Mouse (Mus musculus) hindbrain, embryonic 15.5 days (tissue): ENCODE data around the gene Il10. TPM values are rescaled to one million over a fixed set of nuclear protein-coding genes. Genes with fewer than 3 reads are reported as not detected.

ENCODE experiments used
- ATAC-seq: fragments of 200-750 bp; cut with Nextera tagmentation; 2 replicates; pipeline ENCODE4 v1.8.0; 2017; ENCODE audit warnings: low read depth, moderate number of reproducible peaks, moderate TSS enrichment; ENCODE audit not compliant: low FRiP score
- H3K27ac ChIP-seq: fragments of 300-500 bp; sonication (generic); replicated peaks from 2 replicates; pipeline ENCODE4 v1.5.1; 2015; ENCODE audit warnings: mild to moderate bottlenecking, inconsistent platforms
- H3K27me3 ChIP-seq: fragments of 300-500 bp; sonication (generic); 2 replicates; pipeline ENCODE4 v1.6.1; 2015; ENCODE audit warnings: control low read depth, inconsistent platforms
- H3K36me3 ChIP-seq: fragments of 300-500 bp; sonication (generic); 2 replicates; pipeline ENCODE4 v1.6.1; 2015; ENCODE audit warnings: control low read depth, inconsistent platforms
- H3K4me1 ChIP-seq: fragments of 300-500 bp; sonication (generic); replicated peaks from 2 replicates; pipeline ENCODE4 v1.6.1; 2015; ENCODE audit warnings: control low read depth, inconsistent platforms
- H3K4me2 ChIP-seq: fragments of 300-500 bp; sonication (generic); 2 replicates; pipeline ENCODE4 v1.6.1; 2015; ENCODE audit warnings: moderate library complexity, mild to moderate bottlenecking, inconsistent platforms
- H3K4me3 ChIP-seq: fragments of 300-500 bp; sonication (generic); 2 replicates; pipeline ENCODE4 v1.5.1; 2015; ENCODE audit warnings: mild to moderate bottlenecking, inconsistent platforms
- H3K9ac ChIP-seq: fragments of 300-500 bp; sonication (generic); 2 replicates; pipeline ENCODE4 v1.6.1; 2015; ENCODE audit warnings: inconsistent platforms
- H3K9me3 ChIP-seq: fragments of 300-500 bp; sonication (generic); 2 replicates; pipeline ENCODE4 v1.6.1; 2016; ENCODE audit warnings: control low read depth, inconsistent platforms
- WGBS: fragments of 180-500 bp; shearing (Covaris S2); methylation state at CpG from one replicate; pipeline ENCODE4 v1.1.7; 2015; 5-methylcytosine and 5-hydroxymethylcytosine counted together
- polyA plus RNA-seq: library from polyadenylated mRNA; unstranded; fragments of >200 nt; fragmentation: Nextera tagmentation; extraction: Ambion mirVana; gene quantifications from 2 replicates; pipeline ENCODE4 v1.2.1, GENCODE M21; 2015

Il10 gene
- polyA plus RNA-seq, 1 experiment from 2014 or later: not detected

- 93% methylated on average over 3 of the region's 3 CpGs for whole genome bisulfite sequencing
- H3K9ac ChIP-seq: no peak overlapping the region
- ATAC-seq: no peak
- no peaks in the 10 kb centered on the region for H3K27me3 ChIP-seq
- no peaks in the 10 kb centered on the region for H3K4me1 ChIP-seq
- no peak overlapping the region for H3K27ac ChIP-seq
- no peaks in the 10 kb centered on the region for H3K9me3 ChIP-seq
- H3K36me3 ChIP-seq: no peaks in the 10 kb centered on the region
- H3K4me2 ChIP-seq: no peak overlapping the region
- no peak overlapping the region for H3K4me3 ChIP-seq
These were observed 19.3 kb upstream of the Il10 start for GRCm38 (mm10) chr1:131000296-131000695.

GRCm38 (mm10) chr1:131002561-131002960 lies 17.1 kb upstream of the Il10 start:
- H3K9ac ChIP-seq: no peak overlapping the region
- H3K4me1 ChIP-seq: no peaks in the 10 kb centered on the region
- H3K4me2 ChIP-seq: no peak overlapping the region
- H3K27ac ChIP-seq: no peak overlapping the region
- WGBS: 92% methylated on average over 2 of the region's 2 CpGs
- no peaks in the 10 kb centered on the region for H3K36me3 ChIP-seq
- ATAC-seq: no peak
- no peak overlapping the region for H3K4me3 ChIP-seq
- no peaks in the 10 kb centered on the region for H3K9me3 ChIP-seq
- H3K27me3 ChIP-seq: no peaks in the 10 kb centered on the region

GRCm38 (mm10) chr1:131003037-131003922 lies 16.4 kb upstream of the Il10 start:
- Histone ChIP-seq H3K27me3 (no peaks in the 10 kb centered on the region), H3K4me3 (no peak overlapping the region), H3K27ac (no peak overlapping the region), H3K4me1 (no peaks in the 10 kb centered on the region), H3K9ac (no peak overlapping the region), H3K36me3 (no peaks in the 10 kb centered on the region), H3K9me3 (no peaks in the 10 kb centered on the region), H3K4me2 (no peak overlapping the region)
- no peak for ATAC-seq
- 67% methylated on average over 17 of the region's 17 CpGs for WGBS

- Histone ChIP-seq H3K27me3 (no peaks in the 10 kb centered on the region), H3K4me3 (no peak overlapping the region)
- WGBS: 62% methylated on average over 1 of the region's 1 CpGs
These were observed 13.6 kb upstream of the Il10 start for GRCm38 (mm10) chr1:131006069-131006468.

GRCm38 (mm10) chr1:131010201-131011153 lies 9.2 kb upstream of the Il10 start:
- no peak overlapping the region for H3K4me3 ChIP-seq
- H3K9me3 ChIP-seq: no peaks in the 10 kb centered on the region
- no peaks in the 10 kb centered on the region for H3K4me1 ChIP-seq
- H3K9ac ChIP-seq: no peak overlapping the region
- ATAC-seq: no peak
- no peak overlapping the region for H3K4me2 ChIP-seq
- no peaks in the 10 kb centered on the region for H3K36me3 ChIP-seq
- H3K27me3 ChIP-seq: no peaks in the 10 kb centered on the region
- WGBS: 89% methylated on average over 17 of the region's 17 CpGs
- H3K27ac ChIP-seq: no peak overlapping the region

More at GRCm38 (mm10) chr1:131006069-131006468, 13.6 kb upstream of the Il10 start:
- Histone ChIP-seq H3K9me3 (no peaks in the 10 kb centered on the region), H3K4me2 (no peak overlapping the region), H3K27ac (no peak overlapping the region), H3K4me1 (no peaks in the 10 kb centered on the region), H3K9ac (no peak overlapping the region), H3K36me3 (no peaks in the 10 kb centered on the region)
- ATAC-seq: no peak

- 89% methylated on average over 8 of the region's 8 CpGs for WGBS
These were observed 7.2 kb upstream of the Il10 start for GRCm38 (mm10) chr1:131012494-131012893.

GRCm38 (mm10) chr1:131013926-131014325 lies 5.7 kb upstream of the Il10 start:
- no peaks in the 10 kb centered on the region for H3K36me3 ChIP-seq
- H3K27me3 ChIP-seq: no peaks in the 10 kb centered on the region
- no peak overlapping the region for H3K4me2 ChIP-seq
- ATAC-seq: no peak
- H3K4me1 ChIP-seq: no peaks in the 10 kb centered on the region
- H3K4me3 ChIP-seq: no peak overlapping the region
- H3K9me3 ChIP-seq: no peaks in the 10 kb centered on the region
- no peak overlapping the region for H3K9ac ChIP-seq
- WGBS: 93% methylated on average over 5 of the region's 5 CpGs
- no peak overlapping the region for H3K27ac ChIP-seq

More at GRCm38 (mm10) chr1:131012494-131012893, 7.2 kb upstream of the Il10 start:
- Histone ChIP-seq H3K4me3 (no peak overlapping the region), H3K4me2 (no peak overlapping the region), H3K9me3 (no peaks in the 10 kb centered on the region), H3K36me3 (no peaks in the 10 kb centered on the region), H3K27ac (no peak overlapping the region), H3K27me3 (no peaks in the 10 kb centered on the region), H3K9ac (no peak overlapping the region), H3K4me1 (no peaks in the 10 kb centered on the region)
- no peak for ATAC-seq

- Histone ChIP-seq H3K4me1 (no peaks in the 10 kb centered on the region), H3K4me3 (no peak overlapping the region), H3K9me3 (no peaks in the 10 kb centered on the region), H3K27me3 (no peaks in the 10 kb centered on the region), H3K27ac (no peak overlapping the region), H3K36me3 (no peaks in the 10 kb centered on the region), H3K9ac (no peak overlapping the region), H3K4me2 (no peak overlapping the region)
- 90% methylated on average over 6 of the region's 6 CpGs for WGBS
- no peak for ATAC-seq
These were observed 4.4 kb upstream of the Il10 start for GRCm38 (mm10) chr1:131015281-131015680.

GRCm38 (mm10) chr1:131015879-131016278 lies 3.8 kb upstream of the Il10 start:
- WGBS: 95% methylated on average over 7 of the region's 7 CpGs
- ATAC-seq: no peak

GRCm38 (mm10) chr1:131020425-131021310 lies 1.0 kb downstream of the Il10 start:
- WGBS: 54% methylated on average over 12 of the region's 12 CpGs
- no peak overlapping the region for H3K27ac ChIP-seq
- ATAC-seq: no peak

More at GRCm38 (mm10) chr1:131015879-131016278, 3.8 kb upstream of the Il10 start:
- H3K4me1 ChIP-seq: no peaks in the 10 kb centered on the region
- no peak overlapping the region for H3K4me2 ChIP-seq
- H3K4me3 ChIP-seq: no peak overlapping the region
- H3K9me3 ChIP-seq: no peaks in the 10 kb centered on the region
- H3K27me3 ChIP-seq: no peaks in the 10 kb centered on the region
- no peak overlapping the region for H3K27ac ChIP-seq
- H3K36me3 ChIP-seq: no peaks in the 10 kb centered on the region
- H3K9ac ChIP-seq: no peak overlapping the region

GRCm38 (mm10) chr1:131021438-131021837 lies 1.8 kb downstream of the Il10 start:
- ATAC-seq: no peak
- Histone ChIP-seq H3K4me3 (no peak overlapping the region), H3K9ac (no peak overlapping the region), H3K36me3 (no peaks in the 10 kb centered on the region), H3K27ac (no peak overlapping the region), H3K4me1 (no peaks in the 10 kb centered on the region), H3K27me3 (no peaks in the 10 kb centered on the region), H3K4me2 (no peak overlapping the region), H3K9me3 (no peaks in the 10 kb centered on the region)
- 73% methylated on average over 9 of the region's 9 CpGs for WGBS

More at GRCm38 (mm10) chr1:131020425-131021310, 1.0 kb downstream of the Il10 start:
- H3K36me3 ChIP-seq: no peaks in the 10 kb centered on the region
- H3K4me2 ChIP-seq: no peak overlapping the region
- no peaks in the 10 kb centered on the region for H3K4me1 ChIP-seq
- no peak overlapping the region for H3K9ac ChIP-seq
- H3K9me3 ChIP-seq: no peaks in the 10 kb centered on the region
- H3K27me3 ChIP-seq: no peaks in the 10 kb centered on the region
- H3K4me3 ChIP-seq: no peak overlapping the region
